Mouse (Mus musculus): Measurements from ENCODE around the gene H2-Eb1. TPM values are rescaled to one million over a fixed set of nuclear protein-coding genes. Genes with fewer than 3 reads are reported as not detected.

The H2-Eb1 gene
- polyA plus RNA-seq, 1 experiment from 2014 or later: 6.5 TPM

DNA sequence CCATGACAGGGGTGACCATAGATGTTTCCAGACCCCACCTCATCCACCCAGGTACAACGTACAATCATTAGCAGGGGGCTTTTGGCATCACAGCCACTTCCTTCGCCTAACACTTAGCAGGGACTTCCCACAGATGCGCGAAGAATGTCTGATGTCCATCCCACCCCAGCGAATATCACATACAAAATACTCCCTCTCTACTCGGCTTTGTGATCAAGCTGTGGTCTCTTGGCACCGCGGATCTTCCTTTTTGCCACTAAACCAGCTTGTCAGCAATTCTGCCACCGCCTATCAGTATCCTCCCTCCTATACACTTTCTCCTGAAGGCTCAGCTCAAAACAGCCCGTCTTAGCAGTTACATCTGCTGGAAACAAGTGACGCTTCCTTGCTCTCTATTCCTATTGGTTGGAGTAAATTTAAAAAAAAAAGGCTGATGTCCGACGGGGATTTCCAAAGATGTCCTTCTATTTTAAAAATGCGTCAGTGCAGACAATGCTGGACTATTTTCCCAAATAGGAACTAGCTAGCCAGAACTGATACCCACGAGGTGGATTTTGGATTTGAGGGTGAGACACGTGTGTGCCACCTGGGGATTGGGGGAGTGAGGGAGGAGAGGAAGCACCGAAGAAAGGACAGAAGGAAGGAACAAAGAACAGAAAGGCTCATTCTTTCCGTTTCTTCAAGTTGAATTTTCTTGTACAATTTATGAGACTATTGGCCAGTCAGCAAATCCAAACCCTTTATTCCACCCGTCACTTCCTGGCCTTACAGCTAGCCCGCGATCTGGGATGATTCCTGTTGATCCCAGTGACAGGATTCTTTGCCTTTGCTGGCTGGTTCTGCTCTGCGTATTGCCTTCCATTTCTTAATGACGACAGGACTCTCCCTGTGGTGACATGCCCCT, 9.5 kb upstream of the H2-Eb1 start:
- H3K36me3 ChIP-seq (ENCODE audit: control insufficient read depth, insufficient read depth, low read length): no peaks in the 10 kb centered on the region
- H3K27me3 ChIP-seq (ENCODE audit: control insufficient read depth, insufficient read depth, low read depth, low read length): no peaks in the 10 kb centered on the region
- ATAC-seq (ENCODE audit: low read depth): peak; percentile 67; the same call in 1 of the 2 replicates
- peak overlapping the region; percentile 46 for H3K4me2 ChIP-seq (ENCODE audit: low read depth, low read length)
- no peaks in the 10 kb centered on the region for H3K9me3 ChIP-seq (ENCODE audit: control insufficient read depth, low read length)
- 20% methylated on average over 23 of the region's 23 CpGs for WGBS
- H3K4me3 ChIP-seq (ENCODE audit: low read length): peak overlapping the region; percentile 33
- H3K9ac ChIP-seq (ENCODE audit: low read length): no peak overlapping the region
- peaks cover 4% of the 10 kb centered on the region for H3K4me1 ChIP-seq (replicated peaks; ENCODE audit: control insufficient read depth, insufficient read depth, low read length)
- H3K27ac ChIP-seq (ENCODE audit: low read length): no peak overlapping the region

DNA sequence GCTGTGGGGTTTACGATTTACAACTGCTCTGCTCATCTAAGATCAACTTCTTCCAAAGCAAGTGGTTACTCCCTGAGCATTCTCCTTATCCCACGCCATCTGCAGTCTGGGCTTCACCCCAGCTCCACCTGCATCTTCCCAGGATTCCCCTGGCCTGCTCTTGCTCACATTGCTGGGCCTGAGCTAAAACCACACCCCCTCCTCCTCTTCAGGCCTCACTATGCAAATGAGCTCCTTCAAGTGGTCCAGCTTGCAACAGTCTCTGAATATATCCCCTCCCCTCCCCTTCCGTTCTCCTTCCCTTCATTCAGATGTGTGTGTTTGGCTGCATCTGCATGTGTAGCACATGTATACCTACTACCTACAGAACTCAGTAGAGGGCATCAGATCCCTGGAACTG, 6.3 kb upstream of the H2-Eb1 start:
- ATAC-seq (ENCODE audit: low read depth): no peak
- 59% methylated on average over 3 of the region's 3 CpGs for WGBS
- Histone ChIP-seq H3K4me3 (ENCODE audit: low read length) (no peak overlapping the region), H3K27me3 (ENCODE audit: control insufficient read depth, insufficient read depth, low read depth, low read length) (no peaks in the 10 kb centered on the region), H3K36me3 (ENCODE audit: control insufficient read depth, insufficient read depth, low read length) (no peaks in the 10 kb centered on the region), H3K27ac (ENCODE audit: low read length) (no peak overlapping the region), H3K4me1 (replicated peaks; ENCODE audit: control insufficient read depth, insufficient read depth, low read length) (peaks cover 4% of the 10 kb centered on the region), H3K4me2 (ENCODE audit: low read depth, low read length) (no peak overlapping the region), H3K9me3 (ENCODE audit: control insufficient read depth, low read length) (no peaks in the 10 kb centered on the region), H3K9ac (ENCODE audit: low read length) (no peak overlapping the region)

DNA sequence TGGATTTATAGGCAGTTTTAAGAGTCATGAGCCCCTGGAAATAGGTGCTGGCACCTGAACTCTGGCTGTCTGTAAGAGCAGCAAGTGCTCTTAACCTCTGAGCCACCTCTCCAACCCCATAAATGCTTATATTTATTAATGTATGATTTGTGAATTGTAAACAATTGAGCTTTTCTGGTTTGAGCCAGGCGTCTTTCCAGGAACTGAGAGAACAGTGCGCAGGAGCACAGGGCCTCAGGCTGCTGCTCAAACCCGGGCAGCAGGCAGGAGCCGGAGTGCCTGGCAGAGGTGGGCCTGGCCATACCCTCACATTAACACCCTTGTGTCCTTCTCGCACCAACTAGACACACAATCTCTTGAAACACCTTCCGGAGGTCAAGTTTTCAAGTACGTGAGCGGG, 5.6 kb upstream of the H2-Eb1 start:
- WGBS: 71% methylated on average over 8 of the region's 8 CpGs
- ATAC-seq (ENCODE audit: low read depth): no peak
- Histone ChIP-seq H3K9me3 (ENCODE audit: control insufficient read depth, low read length) (no peaks in the 10 kb centered on the region), H3K9ac (ENCODE audit: low read length) (no peak overlapping the region), H3K4me2 (ENCODE audit: low read depth, low read length) (no peak overlapping the region), H3K4me1 (replicated peaks; ENCODE audit: control insufficient read depth, insufficient read depth, low read length) (peaks cover 4% of the 10 kb centered on the region), H3K27ac (ENCODE audit: low read length) (no peak overlapping the region), H3K4me3 (ENCODE audit: low read length) (no peak overlapping the region), H3K27me3 (ENCODE audit: control insufficient read depth, insufficient read depth, low read depth, low read length) (no peaks in the 10 kb centered on the region), H3K36me3 (ENCODE audit: control insufficient read depth, insufficient read depth, low read length) (no peaks in the 10 kb centered on the region)

DNA sequence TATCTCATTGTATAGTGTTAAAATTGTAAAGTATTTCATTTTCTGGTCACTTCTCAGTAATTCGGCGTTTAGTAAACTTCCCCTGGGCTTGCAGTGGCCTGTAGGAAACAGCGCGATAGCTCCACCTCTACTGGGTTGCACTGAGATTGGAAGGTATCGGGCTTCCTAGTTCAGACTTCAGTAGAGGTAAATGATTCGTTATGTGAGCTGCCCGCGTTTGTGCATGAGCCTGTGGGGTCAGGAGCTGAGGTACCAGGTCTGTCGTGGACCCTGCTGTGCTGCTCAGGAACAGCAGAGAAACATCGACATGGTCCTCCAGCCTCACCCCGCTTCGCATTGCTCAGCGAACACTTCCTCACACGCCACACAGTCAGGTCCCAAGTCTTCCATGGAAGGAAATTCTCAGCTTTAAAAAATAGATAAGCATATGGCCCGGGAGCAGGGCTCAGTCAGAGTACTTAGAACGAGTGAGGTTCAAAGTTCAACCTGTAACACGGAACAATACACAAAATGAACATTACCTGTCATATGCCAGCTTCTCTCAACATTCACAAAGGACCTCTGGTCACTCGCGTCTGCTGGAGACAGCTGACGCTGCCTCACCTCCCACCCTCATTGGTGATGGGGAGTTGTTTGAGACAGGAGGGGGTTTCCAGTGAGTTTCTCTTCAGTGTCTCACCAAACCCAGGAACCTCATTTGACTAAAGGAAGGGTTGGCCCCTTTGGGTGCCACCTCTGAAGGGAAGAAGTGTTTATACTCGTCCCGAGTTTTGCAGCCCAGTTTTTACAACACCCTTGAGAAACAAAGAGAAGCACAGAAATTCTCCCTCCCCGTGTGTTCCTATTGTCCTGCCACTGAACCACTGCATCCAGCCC, 4.7 kb upstream of the H2-Eb1 start:
- Histone ChIP-seq H3K9me3 (ENCODE audit: control insufficient read depth, low read length) (no peaks in the 10 kb centered on the region), H3K4me2 (ENCODE audit: low read depth, low read length) (no peak overlapping the region), H3K4me3 (ENCODE audit: low read length) (no peak overlapping the region), H3K27me3 (ENCODE audit: control insufficient read depth, insufficient read depth, low read depth, low read length) (no peaks in the 10 kb centered on the region), H3K36me3 (ENCODE audit: control insufficient read depth, insufficient read depth, low read length) (no peaks in the 10 kb centered on the region), H3K27ac (ENCODE audit: low read length) (no peak overlapping the region), H3K9ac (ENCODE audit: low read length) (no peak overlapping the region), H3K4me1 (replicated peaks; ENCODE audit: control insufficient read depth, insufficient read depth, low read length) (peaks cover 3% of the 10 kb centered on the region)
- WGBS: 62% methylated on average over 23 of the region's 23 CpGs
- no peak for ATAC-seq (ENCODE audit: low read depth)

- H3K27ac ChIP-seq (ENCODE audit: low read length): no peak overlapping the region
- H3K36me3 ChIP-seq (ENCODE audit: control insufficient read depth, insufficient read depth, low read length): no peaks in the 10 kb centered on the region
- H3K4me1 ChIP-seq (replicated peaks; ENCODE audit: control insufficient read depth, insufficient read depth, low read length): no peaks in the 10 kb centered on the region
- no peak overlapping the region for H3K4me3 ChIP-seq (ENCODE audit: low read length)
- H3K9ac ChIP-seq (ENCODE audit: low read length): no peak overlapping the region
- ATAC-seq (ENCODE audit: low read depth): no peak
- no peak overlapping the region for H3K4me2 ChIP-seq (ENCODE audit: low read depth, low read length)
- WGBS: 77% methylated on average over 4 of the region's 4 CpGs
- no peaks in the 10 kb centered on the region for H3K27me3 ChIP-seq (ENCODE audit: control insufficient read depth, insufficient read depth, low read depth, low read length)
- no peaks in the 10 kb centered on the region for H3K9me3 ChIP-seq (ENCODE audit: control insufficient read depth, low read length)
Measured at GRCm38 (mm10) chr17:34301670-34302190, 3.9 kb upstream of the H2-Eb1 start.

DNA sequence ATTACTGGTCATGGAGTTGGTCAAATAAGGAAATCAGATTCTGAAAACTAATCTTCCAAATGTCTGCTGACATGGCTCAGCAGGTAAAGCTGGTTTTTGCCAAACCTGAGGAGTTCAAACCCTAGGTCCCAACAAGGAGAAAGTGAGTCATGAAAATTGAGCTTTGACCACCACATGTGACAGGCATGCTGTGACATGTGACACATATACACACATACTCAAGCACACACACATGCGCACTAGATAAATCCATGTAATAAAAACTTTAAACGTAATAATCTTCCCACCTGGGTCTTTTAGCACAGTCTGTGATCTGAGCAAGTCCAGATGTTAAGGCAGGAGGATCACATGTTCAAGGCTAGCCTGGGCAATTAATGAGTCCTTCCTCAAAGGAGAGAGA, 1.9 kb upstream of the H2-Eb1 start:
- Histone ChIP-seq H3K4me3 (ENCODE audit: low read length) (no peak overlapping the region), H3K36me3 (ENCODE audit: control insufficient read depth, insufficient read depth, low read length) (no peaks in the 10 kb centered on the region), H3K9me3 (ENCODE audit: control insufficient read depth, low read length) (no peaks in the 10 kb centered on the region), H3K27me3 (ENCODE audit: control insufficient read depth, insufficient read depth, low read depth, low read length) (peaks cover 3% of the 10 kb centered on the region), H3K9ac (ENCODE audit: low read length) (no peak overlapping the region), H3K27ac (ENCODE audit: low read length) (no peak overlapping the region), H3K4me1 (replicated peaks; ENCODE audit: control insufficient read depth, insufficient read depth, low read length) (no peaks in the 10 kb centered on the region), H3K4me2 (ENCODE audit: low read depth, low read length) (no peak overlapping the region)
- no peak for ATAC-seq (ENCODE audit: low read depth)
- WGBS: 76% methylated on average over 2 of the region's 2 CpGs

DNA sequence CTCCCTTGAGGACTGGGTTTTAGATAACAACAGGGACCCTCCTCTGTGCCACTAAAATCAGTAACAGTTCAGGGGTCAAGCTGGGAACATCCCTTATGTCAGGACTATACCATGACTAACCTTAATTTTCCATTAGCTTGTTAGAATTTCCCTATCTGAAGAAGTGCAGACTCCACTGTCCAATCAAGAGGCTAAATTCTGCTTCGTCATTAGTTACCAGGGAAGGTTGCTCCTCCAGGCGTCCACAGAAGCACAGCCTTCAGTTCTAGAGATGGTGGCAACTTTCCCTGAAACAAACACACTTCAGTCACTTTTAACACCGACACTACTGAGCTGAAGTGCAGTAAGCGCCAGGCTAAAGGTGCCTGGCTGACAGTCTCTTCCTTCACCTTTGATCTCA, 916 bp upstream of the H2-Eb1 start:
- peaks cover 3% of the 10 kb centered on the region for H3K27me3 ChIP-seq (ENCODE audit: control insufficient read depth, insufficient read depth, low read depth, low read length)
- peak; percentile 61; the same call in 1 of the 2 replicates for ATAC-seq (ENCODE audit: low read depth)
- no peak overlapping the region for H3K9ac ChIP-seq (ENCODE audit: low read length)
- H3K9me3 ChIP-seq (ENCODE audit: control insufficient read depth, low read length): no peaks in the 10 kb centered on the region
- H3K4me1 ChIP-seq (replicated peaks; ENCODE audit: control insufficient read depth, insufficient read depth, low read length): no peaks in the 10 kb centered on the region; the same call in 1 of the 2 replicates
- no peak overlapping the region for H3K4me3 ChIP-seq (ENCODE audit: low read length)
- WGBS: 12% methylated on average over 4 of the region's 4 CpGs
- no peaks in the 10 kb centered on the region for H3K36me3 ChIP-seq (ENCODE audit: control insufficient read depth, insufficient read depth, low read length)
- H3K4me2 ChIP-seq (ENCODE audit: low read depth, low read length): no peak overlapping the region
- no peak overlapping the region for H3K27ac ChIP-seq (ENCODE audit: low read length)

GRCm38 (mm10) chr17:34306407-34306806, 740 bp downstream of the H2-Eb1 start:
- WGBS: 86% methylated on average over 2 of the region's 2 CpGs
- Histone ChIP-seq H3K4me2 (ENCODE audit: low read depth, low read length) (no peak overlapping the region), H3K36me3 (ENCODE audit: control insufficient read depth, insufficient read depth, low read length) (no peaks in the 10 kb centered on the region), H3K9ac (ENCODE audit: low read length) (no peak overlapping the region), H3K4me3 (ENCODE audit: low read length) (no peak overlapping the region), H3K27ac (ENCODE audit: low read length) (no peak overlapping the region), H3K9me3 (ENCODE audit: control insufficient read depth, low read length) (no peaks in the 10 kb centered on the region), H3K27me3 (ENCODE audit: control insufficient read depth, insufficient read depth, low read depth, low read length) (peaks cover 3% of the 10 kb centered on the region), H3K4me1 (replicated peaks; ENCODE audit: control insufficient read depth, insufficient read depth, low read length) (no peaks in the 10 kb centered on the region; the same call in 1 of the 2 replicates)
- ATAC-seq (ENCODE audit: low read depth): no peak

DNA sequence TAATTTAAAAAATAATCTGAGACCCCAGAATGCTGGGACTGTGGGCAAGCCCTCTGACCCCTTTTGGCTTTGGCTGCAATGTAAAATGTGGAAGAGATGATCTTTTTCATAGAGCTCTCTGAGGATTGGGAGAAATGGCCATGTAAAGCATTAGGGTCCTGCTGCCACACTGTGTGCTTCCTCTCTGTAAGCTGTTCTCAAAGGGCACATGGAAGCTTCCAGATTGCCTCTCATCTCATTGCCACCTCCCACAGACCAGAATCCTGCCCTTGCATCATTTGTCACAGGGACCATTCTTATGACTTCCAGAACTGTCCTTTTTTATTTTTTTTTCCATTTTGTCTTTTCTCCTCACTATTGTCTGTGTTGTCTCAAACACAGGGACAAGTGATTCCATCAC, 1.5 kb downstream of the H2-Eb1 start:
- ATAC-seq (ENCODE audit: low read depth): no peak
- H3K27me3 ChIP-seq (ENCODE audit: control insufficient read depth, insufficient read depth, low read depth, low read length): peaks cover 3% of the 10 kb centered on the region
- H3K9me3 ChIP-seq (ENCODE audit: control insufficient read depth, low read length): no peaks in the 10 kb centered on the region
- no peaks in the 10 kb centered on the region; the same call in 1 of the 2 replicates for H3K4me1 ChIP-seq (replicated peaks; ENCODE audit: control insufficient read depth, insufficient read depth, low read length)
- H3K27ac ChIP-seq (ENCODE audit: low read length): no peak overlapping the region
- H3K36me3 ChIP-seq (ENCODE audit: control insufficient read depth, insufficient read depth, low read length): no peaks in the 10 kb centered on the region
- no peak overlapping the region for H3K4me3 ChIP-seq (ENCODE audit: low read length)
- no peak overlapping the region for H3K4me2 ChIP-seq (ENCODE audit: low read depth, low read length)
- H3K9ac ChIP-seq (ENCODE audit: low read length): no peak overlapping the region

Measured in lung, embryonic 16.5 days (tissue).